Mouse (Mus musculus) heart, adult 2 months (tissue): ENCODE measurements around the gene Hoxc6. TPM values are rescaled to one million over a fixed set of nuclear protein-coding genes. Genes with fewer than 3 reads are reported as not detected.

Source experiments
- DNase-seq, 2 experiments: peaks; one replicate each; pipeline ENCODE4 v3.0.0; 2021
- H3K27ac ChIP-seq: fragments of 200-600 bp; 2 replicates; pipeline ENCODE4 v1.8.1; 2022
- H3K27me3 ChIP-seq: fragments of 200-500 bp; 2 replicates; pipeline ENCODE4 v1.6.1; 2012; ENCODE audit warnings: mild to moderate bottlenecking, low read length, inconsistent platforms, mixed read lengths; ENCODE audit not compliant: control insufficient read depth, insufficient read depth
- H3K36me3 ChIP-seq: fragments of 200-500 bp; 2 replicates; pipeline ENCODE4 v1.6.1; 2012; ENCODE audit warnings: low read length, inconsistent platforms; ENCODE audit not compliant: control insufficient read depth, insufficient read depth
- H3K4me1 ChIP-seq: fragments of 200-500 bp; 2 replicates; pipeline ENCODE4 v1.6.1; 2011; ENCODE audit warnings: low read length; ENCODE audit not compliant: control insufficient read depth, insufficient read depth
- H3K4me3 ChIP-seq: fragments of 200-600 bp; 2 replicates; pipeline ENCODE4 v1.8.1; 2022
- H3K79me2 ChIP-seq: fragments of 200-500 bp; replicated peaks from 2 replicates; pipeline ENCODE4 v1.6.1; 2012; ENCODE audit warnings: mild to moderate bottlenecking, inconsistent platforms, low read length, moderate library complexity, mixed read lengths; ENCODE audit not compliant: control insufficient read depth, insufficient read depth
- H3K9ac ChIP-seq: fragments of 200-500 bp; 2 replicates; pipeline ENCODE4 v1.6.1; 2012; ENCODE audit warnings: low read depth, mild to moderate bottlenecking, control low read depth, inconsistent platforms, low read length, mixed read lengths
- CTCF ChIP-seq: fragments of 200-600 bp; IDR thresholded peaks from 2 replicates; pipeline ENCODE4 v1.8.1; 2022; ENCODE audit warnings: antibody characterized with exemption, mild to moderate bottlenecking, moderate library complexity
- EP300 ChIP-seq: fragments of 200-500 bp; IDR thresholded peaks from 2 replicates; pipeline ENCODE4 v1.6.1; 2011; ENCODE audit warnings: low read depth, low read length, control low read depth; ENCODE audit not compliant: insufficient read depth
- POLR2A ChIP-seq: fragments of 200-500 bp; IDR thresholded peaks from 2 replicates; pipeline ENCODE4 v1.6.1; 2011; ENCODE audit warnings: mild to moderate bottlenecking, low read depth, low read length, control low read depth; ENCODE audit not compliant: insufficient read depth
- WGBS: fragments of 180-500 bp; shearing (Covaris S2); methylation state at CpG from one replicate; pipeline ENCODE4 v1.1.7; 2018; 5-methylcytosine and 5-hydroxymethylcytosine counted together
- intact Hi-C: fragments of 180-260 bp; cut with DNase I; formaldehyde crosslinking; loops from one replicate; pipeline ENCODE4 v1.15.1; 2025
- polyA plus RNA-seq: library from polyadenylated mRNA; depleted of rRNA; stranded (reverse); fragments of >200 nt; gene quantifications from 2 replicates; pipeline ENCODE4 v1.2.3, GENCODE M21; 2012
- total RNA-seq, 2 experiments: library from RNA; stranded (reverse); gene quantifications; 2 replicates each; pipeline ENCODE4 v1.2.3; 2021

Gene Hoxc6
- total and polyA plus RNA-seq, 3 experiments, result not detected

GRCm38 (mm10) chr15:102998608-102999182 is 638 bp downstream of the Hoxc6 start:
- TF ChIP-seq EP300, result no peak
- TF ChIP-seq POLR2A, result no peak
- TF ChIP-seq CTCF, result no peak
- Histone ChIP-seq H3K9ac (no peak overlapping the region; the same call in 1 of the 2 replicates), H3K4me1 (no peaks in the 10 kb centered on the region), H3K4me3 (peak overlapping the region; percentile 62), H3K27ac (no peak overlapping the region), H3K27me3 (peaks cover 25% of the 10 kb centered on the region), H3K36me3 (no peaks in the 10 kb centered on the region), H3K79me2 (no peaks in the 10 kb centered on the region)
- intact Hi-C loops, result no loop called here
- 3% methylated on average over 19 of the region's 19 CpGs for WGBS
- DNase-seq, result peak in 1 of 2 experiments; percentile 38

GRCm38 (mm10) chr15:102999183-102999831 is 1.2 kb downstream of the Hoxc6 start:
- peak overlapping the region; percentile 72 for H3K9ac ChIP-seq
- 2% methylated on average over 33 of the region's 33 CpGs for WGBS

GRCm38 (mm10) chr15:102999955-103000354 is 1.9 kb downstream of the Hoxc6 start:
- no peak for DNase-seq
- H3K4me1 ChIP-seq, result no peaks in the 10 kb centered on the region
- H3K27ac ChIP-seq, result no peak overlapping the region
- no peaks in the 10 kb centered on the region for H3K36me3 ChIP-seq
- TF ChIP-seq POLR2A (no peak), EP300 (no peak), CTCF (no peak)
- intact Hi-C loops, result no loop called here
- WGBS, result 41% methylated on average over 11 of the region's 11 CpGs
- no peak overlapping the region for H3K9ac ChIP-seq
- peaks cover 23% of the 10 kb centered on the region for H3K27me3 ChIP-seq
- H3K79me2 ChIP-seq, result no peaks in the 10 kb centered on the region
- no peak overlapping the region; the same call in 1 of the 2 replicates for H3K4me3 ChIP-seq

More at GRCm38 (mm10) chr15:102999183-102999831, 1.2 kb downstream of the Hoxc6 start:
- peak; percentile 72 to 76 for DNase-seq
- peak overlapping the region; percentile 62 for H3K4me3 ChIP-seq
- H3K36me3 ChIP-seq, result no peaks in the 10 kb centered on the region
- peak overlapping the region; percentile 48; the same call in 1 of the 2 replicates for H3K27ac ChIP-seq
- H3K4me1 ChIP-seq, result no peaks in the 10 kb centered on the region
- peaks cover 25% of the 10 kb centered on the region for H3K27me3 ChIP-seq
- TF ChIP-seq EP300 (no peak), CTCF (no peak), POLR2A (no peak)
- H3K79me2 ChIP-seq, result no peaks in the 10 kb centered on the region
- intact Hi-C loops, result no loop called here

GRCm38 (mm10) chr15:103000501-103000901 is 2.4 kb downstream of the Hoxc6 start:
- Histone ChIP-seq H3K27ac (no peak overlapping the region), H3K9ac (no peak overlapping the region), H3K36me3 (no peaks in the 10 kb centered on the region), H3K27me3 (peaks cover 26% of the 10 kb centered on the region), H3K79me2 (no peaks in the 10 kb centered on the region), H3K4me3 (no peak overlapping the region), H3K4me1 (no peaks in the 10 kb centered on the region)
- TF ChIP-seq POLR2A (no peak), CTCF (no peak), EP300 (no peak)
- intact Hi-C loops, result no loop called here
- no peak for DNase-seq
- WGBS, result 43% methylated on average over 24 of the region's 24 CpGs

GRCm38 (mm10) chr15:103001370-103001769 is 3.3 kb downstream of the Hoxc6 start:
- H3K36me3 ChIP-seq, result no peaks in the 10 kb centered on the region
- H3K4me3 ChIP-seq, result no peak overlapping the region
- H3K9ac ChIP-seq, result no peak overlapping the region
- no peaks in the 10 kb centered on the region for H3K4me1 ChIP-seq
- peaks cover 22% of the 10 kb centered on the region for H3K27me3 ChIP-seq
- TF ChIP-seq EP300, result no peak
- no peak for TF ChIP-seq POLR2A
- TF ChIP-seq CTCF, result no peak
- H3K27ac ChIP-seq, result no peak overlapping the region
- WGBS, result 53% methylated on average over 2 of the region's 2 CpGs
- intact Hi-C loops, result no loop called here
- no peak for DNase-seq
- H3K79me2 ChIP-seq, result no peaks in the 10 kb centered on the region

GRCm38 (mm10) chr15:103002156-103002555 is 4.1 kb downstream of the Hoxc6 start:
- Histone ChIP-seq H3K4me1 (no peaks in the 10 kb centered on the region), H3K27me3 (peaks cover 21% of the 10 kb centered on the region), H3K36me3 (no peaks in the 10 kb centered on the region), H3K79me2 (no peaks in the 10 kb centered on the region), H3K27ac (no peak overlapping the region), H3K4me3 (no peak overlapping the region), H3K9ac (no peak overlapping the region)
- TF ChIP-seq EP300 (no peak), CTCF (no peak), POLR2A (no peak)
- DNase-seq, result no peak
- WGBS, result 43% methylated on average over 4 of the region's 4 CpGs
- intact Hi-C loops, result no loop called here
